Mouse (Mus musculus): Measurements from ENCODE around the gene Strip2. TPM values are rescaled to one million over a fixed set of nuclear protein-coding genes. Genes with fewer than 3 reads are reported as not detected.

Strip2 gene
- total and polyA plus RNA-seq, 2 experiments from 2014 or later = 61.8 to 168 TPM

DNA sequence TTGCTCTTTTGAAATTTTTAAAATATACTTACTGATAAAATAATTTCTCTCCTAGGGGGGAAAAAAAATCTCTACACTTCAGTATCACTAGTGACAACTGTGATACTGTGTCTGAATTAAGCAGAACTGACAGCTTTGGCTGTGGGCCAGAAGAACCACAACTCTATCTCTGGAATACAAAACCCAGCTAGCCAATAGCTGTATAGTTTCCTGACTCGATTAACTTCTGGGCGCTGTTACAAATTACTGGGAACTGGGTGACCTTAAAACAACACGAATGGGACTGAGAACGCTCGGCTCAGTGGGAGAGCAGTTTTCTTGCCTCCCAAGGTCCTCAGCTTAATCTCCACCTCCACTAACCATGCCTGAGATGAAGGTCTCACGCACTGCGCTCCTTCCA is 51.1 kb downstream of the Strip2 start:
- ATAC-seq (ENCODE audit: insufficient read depth, low read depth) (peak; percentile 24; the same call in 1 of the 2 replicates), DNase-seq (ENCODE audit: low spot score) (no peak)
- TF ChIP-seq CTCF (IDR thresholded peaks at IDR 0.05; ENCODE audit: low read depth) (no peak), EP300 (IDR thresholded peaks at IDR 0.05; ENCODE audit: low read depth) (no peak)
- H3K4me2 ChIP-seq (ENCODE audit: low read depth, low read length) = no peak overlapping the region
- H3K27ac ChIP-seq (ENCODE audit: low read depth) = no peak overlapping the region
- no peaks in the 10 kb centered on the region for H3K9me3 ChIP-seq (replicated peaks; ENCODE audit: control insufficient read depth, low read length)
- H3K4me3 ChIP-seq (ENCODE audit: low read depth, low read length) = no peak overlapping the region
- no peaks in the 10 kb centered on the region for H3K27me3 ChIP-seq (ENCODE audit: control insufficient read depth, insufficient read depth, low read length)
- no peaks in the 10 kb centered on the region for H3K36me3 ChIP-seq (replicated peaks; ENCODE audit: control insufficient read depth, insufficient read depth, low read length)
- no peak overlapping the region for H3K9ac ChIP-seq (replicated peaks; ENCODE audit: low read depth, low read length)
- 35% methylated on average over 7 of the region's 7 CpGs for whole genome bisulfite sequencing
- H3K4me1 ChIP-seq (ENCODE audit: control insufficient read depth, insufficient read depth) = 0 out of 2 replicates have a peak, but pooled peaks cover 8% of the 10 kb centered on the region

DNA sequence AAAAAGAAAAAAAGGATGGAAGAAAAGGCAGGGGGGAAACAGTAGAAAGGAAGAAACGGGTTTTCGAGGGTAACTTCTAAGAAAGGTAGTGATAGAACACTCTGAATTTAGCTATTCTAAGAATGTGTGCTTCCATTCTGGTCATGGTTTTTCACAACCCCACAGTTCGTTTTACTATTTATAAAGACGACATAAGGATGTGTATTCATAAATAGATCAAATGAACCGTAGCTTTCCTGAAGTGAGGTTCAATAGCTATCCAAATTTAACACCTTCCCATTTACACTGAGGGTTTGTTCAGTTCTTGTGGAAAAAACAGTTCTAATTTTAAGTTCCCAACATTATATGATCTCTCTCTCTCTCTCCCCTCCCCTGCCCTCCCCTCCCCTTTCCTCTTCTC is 56.5 kb downstream of the Strip2 start:
- TF ChIP-seq CTCF (IDR thresholded peaks at IDR 0.05; ENCODE audit: low read depth) = no peak
- TF ChIP-seq EP300 (IDR thresholded peaks at IDR 0.05; ENCODE audit: low read depth) = no peak
- 0 out of 2 replicates have a peak, but pooled peaks cover 2% of the 10 kb centered on the region for H3K4me1 ChIP-seq (ENCODE audit: control insufficient read depth, insufficient read depth)
- no peak overlapping the region for H3K4me2 ChIP-seq (ENCODE audit: low read depth, low read length)
- WGBS = 41% methylated on average over 5 of the region's 5 CpGs
- DNase-seq (ENCODE audit: low spot score) (no peak), ATAC-seq (ENCODE audit: insufficient read depth, low read depth) (no peak)
- no peaks in the 10 kb centered on the region for H3K27me3 ChIP-seq (ENCODE audit: control insufficient read depth, insufficient read depth, low read length)
- H3K27ac ChIP-seq (ENCODE audit: low read depth) = no peak overlapping the region
- no peaks in the 10 kb centered on the region for H3K9me3 ChIP-seq (replicated peaks; ENCODE audit: control insufficient read depth, low read length)
- no peaks in the 10 kb centered on the region for H3K36me3 ChIP-seq (replicated peaks; ENCODE audit: control insufficient read depth, insufficient read depth, low read length)
- H3K4me3 ChIP-seq (ENCODE audit: low read depth, low read length) = no peak overlapping the region
- no peak overlapping the region for H3K9ac ChIP-seq (replicated peaks; ENCODE audit: low read depth, low read length)

DNA sequence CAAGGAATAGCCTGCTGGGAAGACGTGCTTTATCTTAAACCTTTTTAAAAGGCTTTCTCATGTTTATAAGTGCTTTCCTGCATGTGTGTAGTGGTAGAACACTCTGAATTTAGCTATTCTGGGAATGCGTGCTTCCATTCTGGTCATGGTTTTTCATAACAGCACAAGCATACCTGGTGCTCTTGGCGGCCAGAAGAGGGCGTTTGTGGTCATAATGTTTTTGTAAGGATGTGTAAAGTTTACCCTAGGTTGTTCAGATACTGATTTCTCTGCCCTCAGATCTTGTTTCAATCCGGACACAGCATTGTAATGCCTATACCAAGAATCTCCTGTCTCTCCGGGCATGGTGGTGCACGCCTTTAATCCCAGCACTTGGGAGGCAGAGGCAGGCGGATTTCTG is 58.0 kb downstream of the Strip2 start:
- Histone ChIP-seq H3K27me3 (ENCODE audit: control insufficient read depth, insufficient read depth, low read length) (no peaks in the 10 kb centered on the region), H3K4me1 (ENCODE audit: control insufficient read depth, insufficient read depth) (no peaks in the 10 kb centered on the region), H3K4me2 (ENCODE audit: low read depth, low read length) (no peak overlapping the region), H3K9ac (replicated peaks; ENCODE audit: low read depth, low read length) (no peak overlapping the region), H3K27ac (ENCODE audit: low read depth) (no peak overlapping the region), H3K9me3 (replicated peaks; ENCODE audit: control insufficient read depth, low read length) (no peaks in the 10 kb centered on the region), H3K4me3 (ENCODE audit: low read depth, low read length) (no peak overlapping the region), H3K36me3 (replicated peaks; ENCODE audit: control insufficient read depth, insufficient read depth, low read length) (no peaks in the 10 kb centered on the region)
- no peak for ATAC-seq (ENCODE audit: insufficient read depth, low read depth)
- TF ChIP-seq CTCF (IDR thresholded peaks at IDR 0.05; ENCODE audit: low read depth) = peak; percentile 16; the same call in 1 of the 2 replicates
- no peak for TF ChIP-seq EP300 (IDR thresholded peaks at IDR 0.05; ENCODE audit: low read depth)
- 66% methylated on average over 8 of the region's 8 CpGs for WGBS
- no peak for DNase-seq (ENCODE audit: low spot score)

DNA sequence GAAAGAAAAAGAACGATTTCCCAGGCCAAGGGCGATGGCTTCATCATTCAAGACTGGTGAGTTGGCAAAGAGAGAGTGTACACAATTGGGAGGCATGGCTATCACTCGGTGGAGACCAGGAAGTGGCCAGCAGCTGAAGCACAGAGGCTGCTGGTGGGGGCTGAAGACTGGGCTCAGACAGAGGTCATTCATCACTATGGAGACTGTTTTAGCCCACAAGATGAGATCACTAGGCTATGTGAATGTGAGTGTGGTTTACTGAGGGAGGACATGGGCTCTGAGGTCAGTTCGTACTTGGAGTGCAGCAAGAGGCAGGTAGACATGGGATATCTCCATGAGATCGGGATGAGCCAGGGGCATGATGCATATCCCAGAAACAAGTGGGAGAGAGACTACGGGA is 63.6 kb downstream of the Strip2 start:
- no peak for TF ChIP-seq CTCF (IDR thresholded peaks at IDR 0.05; ENCODE audit: low read depth)
- no peak for TF ChIP-seq EP300 (IDR thresholded peaks at IDR 0.05; ENCODE audit: low read depth)
- Histone ChIP-seq H3K9ac (replicated peaks; ENCODE audit: low read depth, low read length) (no peak overlapping the region), H3K27ac (ENCODE audit: low read depth) (no peak overlapping the region), H3K27me3 (ENCODE audit: control insufficient read depth, insufficient read depth, low read length) (no peaks in the 10 kb centered on the region), H3K4me3 (ENCODE audit: low read depth, low read length) (no peak overlapping the region), H3K9me3 (replicated peaks; ENCODE audit: control insufficient read depth, low read length) (no peaks in the 10 kb centered on the region), H3K36me3 (replicated peaks; ENCODE audit: control insufficient read depth, insufficient read depth, low read length) (no peaks in the 10 kb centered on the region), H3K4me1 (ENCODE audit: control insufficient read depth, insufficient read depth) (no peaks in the 10 kb centered on the region), H3K4me2 (ENCODE audit: low read depth, low read length) (no peak overlapping the region)
- WGBS = 72% methylated on average over 6 of the region's 6 CpGs
- ATAC-seq (ENCODE audit: insufficient read depth, low read depth) (no peak), DNase-seq (ENCODE audit: low spot score) (no peak)

DNA sequence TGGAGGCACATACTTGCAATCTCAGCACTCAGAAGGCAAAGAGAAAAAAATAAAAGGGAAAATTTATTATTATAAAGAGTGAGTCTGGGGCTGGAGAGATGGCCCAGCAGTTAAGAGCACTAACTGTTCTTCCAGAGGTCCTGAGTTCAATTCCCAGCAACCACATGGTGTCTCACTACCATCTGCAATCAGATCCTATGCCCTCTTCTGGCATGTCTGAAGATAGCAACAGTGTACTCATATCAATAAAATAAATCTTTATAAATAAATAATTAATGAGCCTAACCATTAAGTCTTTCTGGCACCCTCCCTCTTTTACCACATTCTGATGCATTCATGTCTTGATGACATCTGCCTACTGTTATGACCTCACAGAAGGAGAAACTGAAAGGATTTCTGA is 65.0 kb downstream of the Strip2 start:
- H3K4me3 ChIP-seq (ENCODE audit: low read depth, low read length) = no peak overlapping the region
- TF ChIP-seq CTCF (IDR thresholded peaks at IDR 0.05; ENCODE audit: low read depth) (no peak), EP300 (IDR thresholded peaks at IDR 0.05; ENCODE audit: low read depth) (no peak)
- no peak overlapping the region for H3K9ac ChIP-seq (replicated peaks; ENCODE audit: low read depth, low read length)
- no peak for ATAC-seq (ENCODE audit: insufficient read depth, low read depth)
- no peaks in the 10 kb centered on the region for H3K27me3 ChIP-seq (ENCODE audit: control insufficient read depth, insufficient read depth, low read length)
- no peak overlapping the region for H3K4me2 ChIP-seq (ENCODE audit: low read depth, low read length)
- no peaks in the 10 kb centered on the region for H3K36me3 ChIP-seq (replicated peaks; ENCODE audit: control insufficient read depth, insufficient read depth, low read length)
- no peak overlapping the region for H3K27ac ChIP-seq (ENCODE audit: low read depth)
- DNase-seq (ENCODE audit: low spot score) = no peak
- H3K4me1 ChIP-seq (ENCODE audit: control insufficient read depth, insufficient read depth) = no peaks in the 10 kb centered on the region
- H3K9me3 ChIP-seq (replicated peaks; ENCODE audit: control insufficient read depth, low read length) = no peaks in the 10 kb centered on the region

DNA sequence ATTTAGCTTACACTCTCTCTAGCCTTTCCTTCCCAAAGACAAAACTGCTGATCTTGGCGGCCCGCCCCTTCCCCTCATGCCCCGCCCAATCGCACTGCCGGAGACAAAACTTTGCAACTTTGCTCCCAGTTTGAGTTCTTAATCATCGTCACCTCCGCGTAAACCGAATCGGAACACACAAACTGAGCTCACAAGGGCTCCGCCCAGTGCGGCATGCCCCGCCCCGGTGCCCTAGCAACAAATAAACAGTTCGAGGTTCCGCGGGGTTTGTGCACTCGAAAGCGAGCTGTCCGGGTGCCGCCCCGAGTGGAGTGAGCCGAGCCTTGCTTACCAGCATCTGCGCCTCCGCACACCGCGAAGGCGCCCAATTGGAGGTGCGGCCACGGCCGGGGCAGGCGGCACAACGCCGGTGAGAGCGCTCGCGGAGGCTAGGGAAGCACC is 68.3 kb downstream of the Strip2 start:
- Histone ChIP-seq H3K27ac (ENCODE audit: low read depth) (no peak overlapping the region), H3K27me3 (ENCODE audit: control insufficient read depth, insufficient read depth, low read length) (no peaks in the 10 kb centered on the region), H3K9me3 (replicated peaks; ENCODE audit: control insufficient read depth, low read length) (no peaks in the 10 kb centered on the region), H3K4me1 (ENCODE audit: control insufficient read depth, insufficient read depth) (no peaks in the 10 kb centered on the region), H3K36me3 (replicated peaks; ENCODE audit: control insufficient read depth, insufficient read depth, low read length) (no peaks in the 10 kb centered on the region), H3K4me2 (ENCODE audit: low read depth, low read length) (peak overlapping the region; percentile 78), H3K9ac (replicated peaks; ENCODE audit: low read depth, low read length) (peak overlapping the region; percentile 46; the same call in 1 of the 2 replicates), H3K4me3 (ENCODE audit: low read depth, low read length) (peak overlapping the region; percentile 57)
- TF ChIP-seq CTCF (IDR thresholded peaks at IDR 0.05; ENCODE audit: low read depth) (no peak), EP300 (IDR thresholded peaks at IDR 0.05; ENCODE audit: low read depth) (no peak)
- under 1% methylated on average over 37 of the region's 37 CpGs for WGBS
- ATAC-seq (ENCODE audit: insufficient read depth, low read depth) = peak; percentile 88
- DNase-seq (ENCODE audit: low spot score) = peak; percentile 80
